Mouse (Mus musculus) limb, embryonic 12.5 days (tissue): ENCODE data around the gene Stard3. TPM values are rescaled to one million over a fixed set of nuclear protein-coding genes. Genes with fewer than 3 reads are reported as not detected.

Experiments
- ATAC-seq: fragments of 200-750 bp; cut with Nextera tagmentation; 2 replicates; pipeline ENCODE4 v1.8.0; 2017; ENCODE audit warnings: low read depth, moderate TSS enrichment; ENCODE audit not compliant: insufficient number of reproducible peaks, insufficient read depth, low FRiP score, low TSS enrichment
- H3K27ac ChIP-seq: fragments of 300-500 bp; sonication (generic); 2 replicates; pipeline ENCODE4 v1.5.1; 2016; ENCODE audit warnings: mild to moderate bottlenecking, moderate library complexity
- H3K27me3 ChIP-seq: fragments of 300-500 bp; sonication (generic); 2 replicates; pipeline ENCODE4 v1.6.1; 2016; ENCODE audit warnings: mild to moderate bottlenecking, moderate library complexity
- H3K36me3 ChIP-seq: fragments of 300-500 bp; sonication (generic); 2 replicates; pipeline ENCODE4 v1.6.1; 2016; ENCODE audit warnings: mild to moderate bottlenecking, moderate library complexity
- H3K4me1 ChIP-seq: fragments of 300-500 bp; sonication (generic); replicated peaks from 2 replicates; pipeline ENCODE4 v1.6.1; 2016
- H3K4me2 ChIP-seq: fragments of 300-500 bp; sonication (generic); 2 replicates; pipeline ENCODE4 v1.6.1; 2016; ENCODE audit warnings: mild to moderate bottlenecking, moderate library complexity
- H3K4me3 ChIP-seq: fragments of 300-500 bp; sonication (generic); replicated peaks from 2 replicates; pipeline ENCODE4 v1.5.1; 2016; ENCODE audit warnings: mild to moderate bottlenecking
- H3K9ac ChIP-seq: fragments of 300-500 bp; sonication (generic); replicated peaks from 2 replicates; pipeline ENCODE4 v1.6.1; 2016; ENCODE audit warnings: mild to moderate bottlenecking, moderate library complexity
- H3K9me3 ChIP-seq: fragments of 300-500 bp; sonication (generic); 2 replicates; pipeline ENCODE4 v1.6.1; 2016; ENCODE audit warnings: mild to moderate bottlenecking, moderate library complexity
- WGBS: fragments of 180-500 bp; shearing (Covaris S2); methylation state at CpG from one replicate; pipeline ENCODE4 v1.1.7; 2016; 5-methylcytosine and 5-hydroxymethylcytosine counted together
- polyA plus RNA-seq: library from polyadenylated mRNA; unstranded; fragments of >200 nt; fragmentation: Nextera tagmentation; extraction: Ambion mirVana; gene quantifications from 2 replicates; pipeline ENCODE4 v1.2.1, GENCODE M21; 2016

Stard3 gene
- polyA plus RNA-seq, 1 experiment from 2014 or later, result 39.9 TPM

DNA sequence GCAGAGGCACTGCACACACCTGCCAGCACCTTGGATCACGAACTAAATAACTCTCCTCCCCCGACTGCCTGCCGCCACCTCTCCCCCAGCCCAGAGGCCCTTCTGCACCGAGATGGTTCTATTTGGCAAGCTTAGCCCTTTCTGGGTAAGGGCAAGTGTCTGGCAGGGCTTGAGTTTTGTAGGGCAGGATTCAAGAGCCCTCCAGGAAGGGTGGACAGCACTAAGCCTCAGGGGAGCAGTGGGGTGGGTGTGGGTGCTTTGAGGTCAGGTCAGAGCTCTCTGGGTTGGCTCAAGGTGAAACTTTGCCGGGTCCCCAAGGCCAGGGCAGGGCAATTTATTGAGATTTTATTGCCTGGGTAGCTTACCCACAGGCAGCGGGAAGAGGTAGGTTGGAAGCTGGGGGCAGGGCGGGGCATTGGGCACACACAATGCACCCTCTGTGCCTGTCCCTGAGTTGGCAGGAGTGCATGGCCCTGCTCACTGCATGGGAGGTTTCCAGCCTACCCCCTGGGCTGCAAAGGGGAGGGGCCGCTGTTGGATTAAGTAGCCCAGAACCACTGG is 4.4 kb upstream of the Stard3 start:
- ATAC-seq, result no peak
- Histone ChIP-seq H3K9ac (no peak overlapping the region), H3K4me2 (no peak overlapping the region), H3K27me3 (peaks cover 62% of the 10 kb centered on the region), H3K36me3 (no peaks in the 10 kb centered on the region), H3K4me3 (no peak overlapping the region), H3K4me1 (peaks cover 32% of the 10 kb centered on the region), H3K27ac (no peak overlapping the region), H3K9me3 (no peaks in the 10 kb centered on the region)
- 33% methylated on average over 8 of the region's 8 CpGs for WGBS

DNA sequence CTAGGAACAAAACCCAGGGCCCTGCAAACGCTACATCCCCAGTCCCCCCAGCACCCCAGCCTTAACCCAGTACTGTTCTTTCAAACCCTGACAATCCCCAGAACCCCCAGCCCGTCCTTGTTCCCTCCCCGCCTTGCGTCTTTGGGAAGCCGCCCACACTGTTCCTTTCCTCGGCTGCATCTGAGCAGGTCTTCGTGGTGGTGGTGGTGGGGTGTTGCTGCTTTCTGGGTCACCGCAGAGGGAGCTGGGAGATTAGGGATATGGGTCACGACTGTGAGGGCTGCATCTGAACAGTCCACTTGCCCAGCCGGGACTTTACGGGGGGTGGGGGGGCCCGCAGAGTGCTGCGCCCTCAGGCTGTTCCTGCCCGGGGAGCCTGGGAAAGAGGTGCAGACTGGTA is 3.7 kb upstream of the Stard3 start:
- no peak overlapping the region for H3K9ac ChIP-seq
- ATAC-seq, result no peak
- H3K36me3 ChIP-seq, result no peaks in the 10 kb centered on the region
- 62% methylated on average over 14 of the region's 14 CpGs for WGBS
- no peak overlapping the region for H3K4me3 ChIP-seq
- H3K4me1 ChIP-seq, result peaks cover 35% of the 10 kb centered on the region
- H3K9me3 ChIP-seq, result no peaks in the 10 kb centered on the region
- H3K27ac ChIP-seq, result no peak overlapping the region
- peaks cover 55% of the 10 kb centered on the region for H3K27me3 ChIP-seq
- H3K4me2 ChIP-seq, result no peak overlapping the region

DNA sequence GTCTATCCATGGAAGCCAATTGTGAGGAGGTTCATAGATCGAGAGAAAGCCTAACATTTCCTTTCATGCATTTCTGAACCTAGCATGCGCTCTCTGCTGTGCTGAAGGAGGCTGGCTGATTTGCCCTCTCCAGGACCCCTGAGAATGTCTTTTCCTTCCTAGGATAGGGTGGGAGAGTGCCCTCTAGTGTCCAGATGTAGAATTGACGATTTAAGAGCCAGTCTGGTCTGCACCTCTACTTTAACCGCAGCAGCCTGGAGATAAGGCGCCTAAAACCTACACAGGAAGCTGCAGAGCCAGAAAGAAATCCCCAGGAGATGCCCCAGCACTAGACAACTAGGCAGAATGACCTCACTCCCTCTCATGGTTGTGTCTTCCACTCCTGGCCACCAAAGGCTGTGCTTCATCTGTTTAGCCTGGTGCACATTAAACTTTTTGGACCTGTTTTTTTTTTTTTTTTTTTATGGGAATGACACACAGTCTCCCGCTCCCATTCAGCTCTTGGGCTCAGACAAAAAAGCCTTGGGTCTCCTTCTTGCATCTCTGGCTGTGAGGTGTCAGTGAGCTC is 2.4 kb upstream of the Stard3 start:
- Histone ChIP-seq H3K4me2 (no peak overlapping the region), H3K9ac (no peak overlapping the region), H3K27ac (no peak overlapping the region), H3K9me3 (no peaks in the 10 kb centered on the region), H3K4me1 (peaks cover 42% of the 10 kb centered on the region), H3K27me3 (peaks cover 41% of the 10 kb centered on the region), H3K4me3 (no peak overlapping the region), H3K36me3 (no peaks in the 10 kb centered on the region)
- ATAC-seq, result no peak
- 7% methylated on average over 6 of the region's 6 CpGs for WGBS

DNA sequence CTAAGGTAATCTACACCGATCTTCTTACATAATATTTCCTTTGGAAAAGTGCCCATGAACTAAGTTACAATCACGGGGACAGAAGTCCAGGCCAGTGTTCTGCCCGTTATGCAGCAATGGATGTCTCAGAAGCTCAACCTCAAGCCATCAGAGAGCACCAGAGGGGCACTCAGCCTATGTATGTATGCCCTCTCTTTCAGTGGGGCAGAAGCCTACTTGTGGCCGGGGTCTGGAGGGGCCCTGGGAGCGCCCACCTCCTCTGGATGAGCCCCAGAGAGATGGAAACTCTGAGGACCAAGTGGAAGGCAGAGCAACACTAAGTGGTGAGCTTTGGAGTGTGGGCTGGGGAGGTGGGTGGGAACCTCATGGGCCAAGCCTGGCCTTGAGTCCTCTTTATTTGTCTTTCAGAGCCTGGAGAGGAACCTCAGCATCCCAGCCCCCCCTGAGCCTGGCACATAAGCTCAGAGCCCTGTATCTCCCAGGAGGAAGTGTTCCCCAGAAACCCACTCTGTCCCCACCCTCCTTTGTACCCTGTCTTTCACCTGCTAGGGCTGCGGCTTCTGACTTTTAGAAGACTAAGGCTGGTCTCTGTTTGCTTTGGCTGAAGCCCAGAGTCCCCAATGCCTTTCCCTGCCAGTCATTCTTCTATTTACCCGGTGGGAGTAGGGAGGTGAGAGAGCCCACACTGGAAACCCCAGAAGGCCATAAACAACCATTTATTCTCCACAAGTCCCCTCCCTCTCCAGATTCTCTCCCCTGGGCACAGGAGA is 1.4 kb upstream of the Stard3 start:
- ATAC-seq, result no peak
- 81% methylated on average over 7 of the region's 7 CpGs for whole genome bisulfite sequencing
- peaks cover 32% of the 10 kb centered on the region for H3K27me3 ChIP-seq
- H3K4me1 ChIP-seq, result peaks cover 42% of the 10 kb centered on the region
- no peak overlapping the region for H3K9ac ChIP-seq
- no peak overlapping the region for H3K4me3 ChIP-seq
- no peaks in the 10 kb centered on the region for H3K36me3 ChIP-seq
- H3K4me2 ChIP-seq, result peak overlapping the region; percentile 81; the same call in 1 of the 2 replicates
- no peak overlapping the region for H3K27ac ChIP-seq
- H3K9me3 ChIP-seq, result no peaks in the 10 kb centered on the region

DNA sequence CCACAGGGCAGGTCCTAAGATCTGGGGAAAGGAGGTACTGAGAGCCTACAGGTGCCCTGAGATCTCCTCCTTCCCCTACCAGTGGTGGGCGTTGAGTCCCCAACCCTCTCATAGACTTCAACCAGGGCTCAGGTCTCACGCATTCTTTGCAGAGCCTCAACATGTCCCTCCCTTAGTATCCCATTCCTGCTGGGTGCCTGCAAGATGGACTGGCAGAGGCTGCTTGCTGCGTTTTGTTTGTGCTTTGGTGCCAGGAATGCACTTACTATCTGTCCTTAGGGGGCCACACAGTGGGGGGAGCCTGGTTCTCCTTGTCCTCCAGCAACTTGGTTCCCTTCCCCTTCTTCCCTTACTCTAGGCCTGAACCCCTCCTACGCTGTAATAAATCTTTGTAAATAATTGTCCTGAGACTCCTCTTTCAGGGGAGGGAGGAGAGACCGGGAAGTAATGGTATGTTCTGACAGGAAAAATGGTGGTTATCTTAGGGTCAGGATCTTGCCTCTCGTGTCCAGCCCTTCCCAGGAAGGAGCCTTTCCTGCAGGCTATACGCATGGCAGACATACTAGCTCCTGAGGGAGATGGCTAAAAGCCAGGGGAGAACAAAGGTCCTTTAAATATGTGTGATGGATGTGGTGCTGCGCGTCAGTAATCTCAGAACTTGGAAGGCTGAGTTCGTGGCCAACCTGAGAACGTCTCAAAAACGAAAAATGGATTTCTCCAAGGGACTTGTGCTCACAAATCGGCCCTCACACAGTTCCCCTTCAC is 590 bp upstream of the Stard3 start:
- H3K4me2 ChIP-seq, result peak overlapping the region; percentile 81
- no peaks in the 10 kb centered on the region for H3K36me3 ChIP-seq
- H3K27ac ChIP-seq, result peak overlapping the region; percentile 89
- H3K27me3 ChIP-seq, result peaks cover 24% of the 10 kb centered on the region
- H3K4me1 ChIP-seq, result peaks cover 42% of the 10 kb centered on the region
- no peak for ATAC-seq
- no peaks in the 10 kb centered on the region for H3K9me3 ChIP-seq
- peak overlapping the region; percentile 74 for H3K9ac ChIP-seq
- WGBS, result 8% methylated on average over 13 of the region's 13 CpGs
- peak overlapping the region; percentile 74 for H3K4me3 ChIP-seq

DNA sequence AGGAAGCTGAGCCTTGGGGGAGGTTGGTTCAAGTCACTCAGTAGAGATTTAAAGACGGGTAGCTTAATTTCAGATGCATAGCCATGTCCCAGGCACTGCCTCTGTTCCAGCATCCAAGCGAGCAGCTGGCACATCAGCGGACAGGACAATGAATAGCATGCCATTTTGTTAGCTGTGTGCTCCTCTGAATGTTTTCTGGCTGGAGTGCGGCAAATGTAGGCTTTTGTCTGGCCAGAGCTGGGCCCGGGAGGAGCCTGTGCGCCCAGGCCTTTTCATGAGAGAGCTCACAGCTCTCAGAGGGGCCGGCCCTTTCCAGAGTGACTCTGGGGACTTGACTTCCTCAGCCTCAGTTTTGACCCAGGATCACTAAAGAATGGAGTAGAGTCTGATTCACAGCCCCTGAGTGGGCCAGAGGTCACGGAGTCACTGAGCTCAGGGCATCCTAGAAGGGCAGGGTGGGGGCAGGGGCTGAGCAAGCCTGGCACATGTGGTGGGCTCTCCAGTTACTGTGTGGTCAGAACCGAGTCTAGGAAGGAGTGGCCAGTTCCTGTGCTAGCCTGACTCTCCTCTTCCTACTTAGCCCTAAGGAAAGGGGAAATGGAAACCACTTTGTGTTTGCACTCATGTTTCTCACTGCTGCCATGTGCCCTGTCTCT is 2.8 kb downstream of the Stard3 start:
- Histone ChIP-seq H3K9me3 (no peaks in the 10 kb centered on the region), H3K4me2 (no peak overlapping the region), H3K4me1 (peaks cover 25% of the 10 kb centered on the region), H3K27me3 (no peaks in the 10 kb centered on the region), H3K4me3 (no peak overlapping the region), H3K9ac (no peak overlapping the region), H3K27ac (no peak overlapping the region), H3K36me3 (peaks cover 5% of the 10 kb centered on the region; the same call in 1 of the 2 replicates)
- ATAC-seq, result no peak
- WGBS, result 79% methylated on average over 9 of the region's 9 CpGs

DNA sequence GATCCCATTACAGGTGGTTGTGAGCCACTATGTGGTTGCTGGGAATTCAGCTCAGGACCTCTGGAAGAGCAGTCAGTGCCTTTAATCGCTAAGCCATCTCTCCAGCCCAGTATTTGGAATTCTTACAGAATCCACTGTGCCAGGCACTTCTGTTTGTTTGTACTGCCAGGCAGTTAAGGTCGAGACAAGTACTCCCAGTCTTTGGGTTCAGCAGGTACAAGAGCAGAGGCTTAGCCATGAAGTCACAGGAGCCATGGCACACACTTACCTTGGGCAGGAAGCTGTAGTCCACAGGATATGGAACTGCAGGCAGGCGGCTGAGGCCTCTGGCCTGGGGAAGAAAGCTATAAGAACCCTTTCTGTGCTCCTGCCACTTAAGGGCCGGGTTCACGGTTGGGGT is 5.6 kb downstream of the Stard3 start:
- ATAC-seq, result no peak
- 84% methylated on average over 5 of the region's 5 CpGs for WGBS
- no peak overlapping the region for H3K9ac ChIP-seq
- H3K9me3 ChIP-seq, result no peaks in the 10 kb centered on the region
- no peak overlapping the region for H3K4me3 ChIP-seq
- no peak overlapping the region for H3K4me2 ChIP-seq
- no peaks in the 10 kb centered on the region for H3K27me3 ChIP-seq
- no peak overlapping the region for H3K27ac ChIP-seq
- H3K36me3 ChIP-seq, result peaks cover 5% of the 10 kb centered on the region; the same call in 1 of the 2 replicates
- H3K4me1 ChIP-seq, result peaks cover 14% of the 10 kb centered on the region

DNA sequence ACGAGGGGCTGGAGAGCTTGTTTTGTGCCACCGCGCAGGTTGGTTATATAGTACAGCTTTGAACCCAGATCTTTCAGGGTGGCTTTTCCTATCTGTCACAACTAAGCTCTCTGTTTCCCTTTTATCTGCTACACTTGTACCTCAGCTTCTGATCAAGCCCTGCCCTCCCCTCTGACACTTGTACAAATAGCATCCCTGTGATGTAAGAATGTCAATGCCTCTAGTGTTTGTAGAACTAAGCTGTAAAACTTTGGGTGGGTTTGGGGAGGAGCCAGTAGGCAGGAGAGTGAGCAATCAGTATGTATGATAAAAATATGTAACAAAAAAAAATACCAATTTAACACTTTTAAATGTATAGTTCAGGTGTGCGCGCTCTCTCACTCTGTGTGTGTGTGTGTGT is 6.2 kb downstream of the Stard3 start:
- no peaks in the 10 kb centered on the region for H3K27me3 ChIP-seq
- H3K4me3 ChIP-seq, result no peak overlapping the region
- peaks cover 5% of the 10 kb centered on the region; the same call in 1 of the 2 replicates for H3K36me3 ChIP-seq
- peaks cover 8% of the 10 kb centered on the region for H3K4me1 ChIP-seq
- no peak overlapping the region for H3K27ac ChIP-seq
- no peak for ATAC-seq
- WGBS, result 91% methylated on average over 5 of the region's 5 CpGs
- no peak overlapping the region for H3K4me2 ChIP-seq
- H3K9ac ChIP-seq, result no peak overlapping the region
- H3K9me3 ChIP-seq, result no peaks in the 10 kb centered on the region

DNA sequence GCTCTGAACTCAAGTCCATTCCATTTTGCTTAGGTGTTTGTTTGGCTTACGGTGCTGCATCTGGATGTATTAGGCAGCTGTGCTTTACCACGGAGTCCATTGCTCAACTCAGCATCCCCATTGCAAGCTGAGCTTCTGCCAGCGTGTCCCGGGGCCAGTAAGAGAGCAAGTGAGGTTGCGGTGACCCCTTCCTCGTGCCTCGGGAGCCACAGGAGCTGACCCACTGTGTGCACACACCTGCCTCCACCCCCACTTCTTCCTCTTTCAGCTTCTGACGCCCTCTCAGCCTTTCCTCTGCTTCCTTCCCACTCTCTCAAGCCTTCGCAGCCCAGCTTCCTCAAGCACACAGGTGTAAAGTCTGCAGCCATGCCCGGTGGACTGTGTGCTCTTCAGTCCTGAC is 8.1 kb downstream of the Stard3 start:
- 67% methylated on average over 10 of the region's 10 CpGs for WGBS
- ATAC-seq, result no peak
- no peak overlapping the region for H3K9ac ChIP-seq

DNA sequence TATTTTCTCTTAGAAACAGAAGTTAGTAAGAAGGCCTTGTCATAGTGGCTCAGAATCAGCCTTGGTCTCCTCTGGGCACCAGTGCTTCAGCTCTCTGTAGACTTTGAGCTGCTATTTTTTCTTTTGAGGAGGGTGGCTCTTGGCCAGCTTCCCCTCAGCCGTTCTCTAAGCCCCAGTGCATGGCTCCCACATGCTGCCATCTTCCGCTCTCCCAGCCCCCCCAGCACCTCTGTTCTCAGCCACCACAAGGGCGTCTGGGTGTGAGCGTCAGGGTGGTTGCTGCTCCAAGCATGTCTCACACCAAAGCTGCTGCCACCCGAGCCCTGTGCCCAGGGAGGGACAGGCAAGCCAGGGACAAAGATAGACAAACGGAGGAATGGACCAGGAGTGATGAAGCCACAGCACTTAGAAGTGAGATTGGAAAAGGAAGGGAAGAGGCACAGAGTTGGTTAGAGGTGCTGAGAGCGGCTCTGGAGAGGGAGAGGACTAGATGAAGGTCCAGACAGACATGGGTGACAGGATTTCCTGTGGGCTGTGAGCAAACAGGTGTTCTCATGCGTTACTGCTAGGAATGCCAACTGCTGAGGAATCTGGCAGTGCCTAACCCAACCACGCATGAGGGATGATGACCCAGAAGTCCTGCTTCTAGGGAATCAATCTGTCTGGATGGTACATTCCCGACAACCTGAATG is 9.1 kb downstream of the Stard3 start:
- Histone ChIP-seq H3K4me3 (no peak overlapping the region), H3K27ac (no peak overlapping the region), H3K9ac (no peak overlapping the region), H3K36me3 (peaks cover 5% of the 10 kb centered on the region; the same call in 1 of the 2 replicates), H3K4me1 (peaks cover 6% of the 10 kb centered on the region; the same call in 1 of the 2 replicates), H3K27me3 (no peaks in the 10 kb centered on the region), H3K9me3 (no peaks in the 10 kb centered on the region), H3K4me2 (no peak overlapping the region)
- 82% methylated on average over 10 of the region's 10 CpGs for WGBS
- no peak for ATAC-seq

More for the DNA sequence above, 8.1 kb downstream of the Stard3 start:
- peaks cover 5% of the 10 kb centered on the region; the same call in 1 of the 2 replicates for H3K36me3 ChIP-seq
- H3K4me1 ChIP-seq, result no peaks in the 10 kb centered on the region
- no peaks in the 10 kb centered on the region for H3K27me3 ChIP-seq
- no peak overlapping the region for H3K4me2 ChIP-seq
- H3K4me3 ChIP-seq, result no peak overlapping the region
- no peak overlapping the region for H3K27ac ChIP-seq
- no peaks in the 10 kb centered on the region for H3K9me3 ChIP-seq
